Comparison of ENCODE assay signal across 30 mouse cellular contexts in genomic region chr5:19803052-19803769, GRCm38 (mm10).
DNase-seq lines count a peak whose midpoint lies in the region; ATAC-seq lines count a peak whose summit lies in the region.
"Had no signal": no experiment of that assay in that cellular context is flagged by ENCODE, and none has a peak within 500 bp of the region (broad histone marks: within the 10 kb centered on the region; RNA-seq: fewer than 3 reads in every experiment).

No protein-coding gene starts in this region.

- no peak for ATAC-seq in embryonic facial prominence, embryonic 11.5 days (replicated peaks; ENCODE audit: insufficient number of reproducible peaks, low FRiP score, low TSS enrichment, low read depth)
- ATAC-seq in embryonic facial prominence, embryonic 14.5 days (ENCODE audit: low read depth): no peak
- ATAC-seq in forebrain, embryonic 16.5 days: peak; percentile 95
- 0 out of 2 replicates have a peak, but pooled peaks have one; percentile 42 for ATAC-seq in midbrain, embryonic 16.5 days
- ATAC-seq: inflammation-experienced regulatory T-cells, adult 6 months; liver, embryonic 12.5 days; liver, postnatal 0 days; lung, postnatal 0 days had no signal

- no peak overlapping the region for H3K9ac ChIP-seq in embryonic facial prominence, embryonic 11.5 days (replicated peaks; ENCODE audit: low read length)
- H3K9ac ChIP-seq in embryonic facial prominence, embryonic 14.5 days (ENCODE audit: low read depth, low read length): no peak overlapping the region
- H3K9ac ChIP-seq in forebrain, embryonic 16.5 days (replicated peaks; ENCODE audit: low read depth, low read length): no peak overlapping the region
- H3K9ac ChIP-seq in midbrain, embryonic 16.5 days (ENCODE audit: low read depth, low read length): no peak overlapping the region
- H3K9ac ChIP-seq: embryonic facial prominence, embryonic 15.5 days; heart, embryonic 13.5 days; hindbrain, embryonic 15.5 days; kidney, embryonic 15.5 days; liver, embryonic 12.5 days; liver, postnatal 0 days; stomach, embryonic 15.5 days had no signal

- H3K27me3 ChIP-seq in embryonic facial prominence, embryonic 11.5 days (ENCODE audit: control insufficient read depth, insufficient read depth, low read length): no peaks in the 10 kb centered on the region
- H3K27me3 ChIP-seq in embryonic facial prominence, embryonic 10.5 days (replicated peaks; ENCODE audit: low read depth, poor library complexity, severe bottlenecking): no peaks in the 10 kb centered on the region
- no peaks in the 10 kb centered on the region for H3K27me3 ChIP-seq in embryonic facial prominence, embryonic 14.5 days (replicated peaks; ENCODE audit: control insufficient read depth, insufficient read depth, low read length)
- no peaks in the 10 kb centered on the region for H3K27me3 ChIP-seq in forebrain, embryonic 16.5 days (replicated peaks; ENCODE audit: control insufficient read depth, insufficient read depth, low read length)
- H3K27me3 ChIP-seq in midbrain, embryonic 16.5 days (ENCODE audit: control insufficient read depth, insufficient read depth, low read depth, low read length): no peaks in the 10 kb centered on the region; the same call in 1 of the 2 replicates
- H3K27me3 ChIP-seq: CH12.LX; embryonic facial prominence, embryonic 15.5 days; heart, embryonic 13.5 days; hindbrain, embryonic 15.5 days; kidney, embryonic 15.5 days; liver, embryonic 12.5 days; megakaryocyte, embryonic 14.5 days; stomach, embryonic 15.5 days had no signal

- no peak overlapping the region for H3K27ac ChIP-seq in embryonic facial prominence, embryonic 11.5 days (replicated peaks; ENCODE audit: low read depth, low read length)
- no peak overlapping the region for H3K27ac ChIP-seq in embryonic facial prominence, embryonic 10.5 days (replicated peaks)
- no peak overlapping the region for H3K27ac ChIP-seq in embryonic facial prominence, embryonic 14.5 days (replicated peaks; ENCODE audit: low read depth, low read length)
- H3K27ac ChIP-seq in forebrain, embryonic 16.5 days (ENCODE audit: low read length): peak overlapping the region; percentile 2; the same call in 1 of the 2 replicates
- H3K27ac ChIP-seq in midbrain, embryonic 16.5 days (ENCODE audit: low read length): no peak overlapping the region
- H3K27ac ChIP-seq: embryonic facial prominence, embryonic 15.5 days; gastrocnemius, adult 2 months; heart, embryonic 13.5 days; hindbrain, embryonic 10.5 days; hindbrain, embryonic 15.5 days; kidney, embryonic 15.5 days; layer of hippocampus, adult 2 months; left cerebral cortex, adult 2 months; liver, embryonic 12.5 days; stomach, embryonic 15.5 days had no signal

- intact Hi-C loops in left cerebral cortex, postnatal 25 days (cut with DNase I): no loop called here

- no peaks in the 10 kb centered on the region for H3K9me3 ChIP-seq in embryonic facial prominence, embryonic 11.5 days (replicated peaks; ENCODE audit: control insufficient read depth, low read length)
- H3K9me3 ChIP-seq in embryonic facial prominence, embryonic 10.5 days: no peaks in the 10 kb centered on the region
- no peaks in the 10 kb centered on the region for H3K9me3 ChIP-seq in embryonic facial prominence, embryonic 14.5 days (ENCODE audit: control insufficient read depth, low read length)
- H3K9me3 ChIP-seq in forebrain, embryonic 16.5 days (ENCODE audit: control insufficient read depth, low read length): no peaks in the 10 kb centered on the region
- no peaks in the 10 kb centered on the region for H3K9me3 ChIP-seq in midbrain, embryonic 16.5 days (replicated peaks; ENCODE audit: control insufficient read depth, low read length, poor library complexity, severe bottlenecking)
- H3K9me3 ChIP-seq: embryonic facial prominence, embryonic 15.5 days; heart, embryonic 13.5 days; hindbrain, embryonic 10.5 days; hindbrain, embryonic 15.5 days; kidney, embryonic 15.5 days; liver, embryonic 12.5 days; megakaryocyte, embryonic 14.5 days; stomach, embryonic 15.5 days had no signal

- H3K4me2 ChIP-seq in embryonic facial prominence, embryonic 11.5 days (ENCODE audit: low read depth, low read length): no peak overlapping the region
- no peak overlapping the region for H3K4me2 ChIP-seq in embryonic facial prominence, embryonic 14.5 days (ENCODE audit: low read depth, low read length)
- H3K4me2 ChIP-seq in forebrain, embryonic 16.5 days (ENCODE audit: low read length): no peak overlapping the region
- H3K4me2 ChIP-seq in midbrain, embryonic 16.5 days (ENCODE audit: low read length): no peak overlapping the region
- H3K4me2 ChIP-seq: embryonic facial prominence, embryonic 15.5 days; heart, embryonic 13.5 days; hindbrain, embryonic 15.5 days; kidney, embryonic 15.5 days; liver, embryonic 12.5 days; stomach, embryonic 15.5 days had no signal

- H3K36me3 ChIP-seq in embryonic facial prominence, embryonic 11.5 days (replicated peaks; ENCODE audit: control insufficient read depth, insufficient read depth, low read depth, low read length): no peaks in the 10 kb centered on the region
- no peaks in the 10 kb centered on the region for H3K36me3 ChIP-seq in embryonic facial prominence, embryonic 10.5 days (replicated peaks)
- no peaks in the 10 kb centered on the region for H3K36me3 ChIP-seq in embryonic facial prominence, embryonic 14.5 days (ENCODE audit: control insufficient read depth, insufficient read depth, low read length)
- no peaks in the 10 kb centered on the region for H3K36me3 ChIP-seq in forebrain, embryonic 16.5 days (ENCODE audit: control insufficient read depth, insufficient read depth)
- no peaks in the 10 kb centered on the region for H3K36me3 ChIP-seq in midbrain, embryonic 16.5 days (ENCODE audit: control insufficient read depth, insufficient read depth, low read length)
- H3K36me3 ChIP-seq: embryonic facial prominence, embryonic 15.5 days; heart, embryonic 13.5 days; hindbrain, embryonic 10.5 days; hindbrain, embryonic 15.5 days; kidney, embryonic 15.5 days; liver, embryonic 12.5 days; stomach, embryonic 15.5 days had no signal

- peak; percentile 9 for DNase-seq in embryonic facial prominence, embryonic 11.5 days (ENCODE audit: low spot score)
- DNase-seq in embryonic facial prominence, embryonic 10.5 days (ENCODE audit: low spot score): no peak
- peak; percentile 30 for DNase-seq in embryonic facial prominence, embryonic 14.5 days (ENCODE audit: low spot score)
- DNase-seq in spleen, adult 18-20 months: no peak
- DNase-seq in kidney, postnatal 25 days: no peak
- DNase-seq in left cerebral cortex, postnatal 25 days (ENCODE audit: low spot score in 2 of 2): no peak
- DNase-seq: adrenal gland, adult 8-10 months; cerebellum, adult 9-11 months; embryo, embryonic 11 days; gastrocnemius, adult 2 months; heart, postnatal 10 days; kidney, adult 18-20 months; kidney, postnatal 36 days; liver, postnatal 0 days; lung, postnatal 4 days had no signal

- H3K4me1 ChIP-seq in embryonic facial prominence, embryonic 11.5 days (ENCODE audit: control insufficient read depth, insufficient read depth, low read length): no peaks in the 10 kb centered on the region
- no peaks in the 10 kb centered on the region for H3K4me1 ChIP-seq in embryonic facial prominence, embryonic 10.5 days
- no peaks in the 10 kb centered on the region for H3K4me1 ChIP-seq in embryonic facial prominence, embryonic 14.5 days (ENCODE audit: control insufficient read depth, insufficient read depth, low read length)
- H3K4me1 ChIP-seq in forebrain, embryonic 16.5 days (replicated peaks; ENCODE audit: control insufficient read depth, insufficient read depth, low read length): peaks cover 8% of the 10 kb centered on the region
- H3K4me1 ChIP-seq in midbrain, embryonic 16.5 days (ENCODE audit: control insufficient read depth, insufficient read depth, low read length): 0 out of 2 replicates have a peak, but pooled peaks cover 2% of the 10 kb centered on the region
- H3K4me1 ChIP-seq: embryonic facial prominence, embryonic 15.5 days; heart, embryonic 13.5 days; hindbrain, embryonic 10.5 days; hindbrain, embryonic 15.5 days; kidney, embryonic 15.5 days; liver, embryonic 12.5 days; megakaryocyte, embryonic 14.5 days; stomach, embryonic 15.5 days had no signal

- H3K4me3 ChIP-seq in embryonic facial prominence, embryonic 11.5 days (ENCODE audit: low read depth, low read length): no peak overlapping the region
- no peak overlapping the region for H3K4me3 ChIP-seq in embryonic facial prominence, embryonic 10.5 days
- no peak overlapping the region for H3K4me3 ChIP-seq in embryonic facial prominence, embryonic 14.5 days (ENCODE audit: low read depth, low read length)
- H3K4me3 ChIP-seq in forebrain, embryonic 16.5 days (replicated peaks; ENCODE audit: low read length): no peak overlapping the region
- H3K4me3 ChIP-seq in midbrain, embryonic 16.5 days (ENCODE audit: low read depth, low read length): no peak overlapping the region
- H3K4me3 ChIP-seq: embryonic facial prominence, embryonic 15.5 days; gastrocnemius, adult 2 months; heart, embryonic 13.5 days; hindbrain, embryonic 10.5 days; hindbrain, embryonic 15.5 days; kidney, embryonic 15.5 days; layer of hippocampus, adult 2 months; left cerebral cortex, adult 2 months; liver, embryonic 12.5 days; megakaryocyte, embryonic 14.5 days; stomach, embryonic 15.5 days had no signal

- 79% methylated on average over 5 of the region's 5 CpGs for WGBS in embryonic facial prominence, embryonic 11.5 days
- WGBS in embryonic facial prominence, embryonic 10.5 days: 86% methylated on average over 5 of the region's 5 CpGs
- 86% methylated on average over 5 of the region's 5 CpGs for WGBS in embryonic facial prominence, embryonic 14.5 days
- WGBS in forebrain, embryonic 16.5 days: 35% methylated on average over 5 of the region's 5 CpGs
- WGBS in midbrain, embryonic 16.5 days: 55% methylated on average over 5 of the region's 5 CpGs

Comparison
In these comparisons a context has a peak if more than half of its experiments do, and no peak if none do; other contexts are left out.
1. DNase-seq: peak in embryonic facial prominence, embryonic 11.5 days (single experiment) and embryonic facial prominence, embryonic 14.5 days (single experiment); none in embryonic facial prominence, embryonic 10.5 days (single experiment), spleen, adult 18-20 months (0 of 2), kidney, postnatal 25 days (0 of 2) and left cerebral cortex, postnatal 25 days (0 of 2).
2. ATAC-seq: peak in forebrain, embryonic 16.5 days (single experiment) and midbrain, embryonic 16.5 days (single experiment); none in embryonic facial prominence, embryonic 11.5 days (single experiment) and embryonic facial prominence, embryonic 14.5 days (single experiment).